Mouse (Mus musculus) liver, embryonic 14.5 days (tissue): ENCODE data around the gene Cdc42ep2. TPM values are rescaled to one million over a fixed set of nuclear protein-coding genes. Genes with fewer than 3 reads are reported as not detected.
"Not testable (repeated sequence)": the region's sequence is repeated elsewhere in the genome, so short reads cannot be mapped to it uniquely, and the experiment has no call there.

Experiments
- ATAC-seq: fragments of 200-750 bp; cut with Nextera tagmentation; 2 replicates; pipeline ENCODE4 v1.8.0; 2017; ENCODE audit warnings: moderate number of reproducible peaks, mild to moderate bottlenecking, moderate library complexity; ENCODE audit not compliant: insufficient read depth
- DNase-seq, 3 experiments: peaks; one replicate each; pipeline ENCODE4 v3.0.0-alpha.2; 2012 to 2013; ENCODE audit warnings: low read depth in 3 of 3, low spot score in 3 of 3
- H3K27ac ChIP-seq: fragments of 300-500 bp; sonication (generic); 2 replicates; pipeline ENCODE4 v1.5.1; 2014; ENCODE audit warnings: moderate library complexity, mild to moderate bottlenecking, control low read depth, inconsistent platforms
- H3K27me3 ChIP-seq: fragments of 300-500 bp; sonication (generic); 2 replicates; pipeline ENCODE4 v1.6.1; 2014; ENCODE audit warnings: mild to moderate bottlenecking, low read length, moderate library complexity; ENCODE audit not compliant: control insufficient read depth, insufficient read depth
- H3K36me3 ChIP-seq: fragments of 300-500 bp; sonication (generic); replicated peaks from 2 replicates; pipeline ENCODE4 v1.6.1; 2014; ENCODE audit warnings: low read depth; ENCODE audit not compliant: control insufficient read depth, insufficient read depth
- H3K4me1 ChIP-seq, 2 experiments: fragments of 200-500 bp in 1 of 2; fragments of 300-500 bp in 1 of 2; sonication (generic) in 1 of 2; replicated peaks; 2 replicates each; pipeline ENCODE4 v1.6.1; 2012 to 2014; ENCODE audit warnings: antibody characterized with exemption in 1 of 2, inconsistent platforms in 1 of 2, low read length in 1 of 2; ENCODE audit not compliant: control insufficient read depth in 2 of 2, insufficient read depth in 2 of 2
- H3K4me2 ChIP-seq: fragments of 300-500 bp; sonication (generic); 2 replicates; pipeline ENCODE4 v1.6.1; 2014; ENCODE audit warnings: low read depth, mild to moderate bottlenecking, control low read depth, moderate library complexity
- H3K4me3 ChIP-seq, 2 experiments: fragments of 200-500 bp in 1 of 2; fragments of 300-500 bp in 1 of 2; sonication (generic) in 1 of 2; 2 replicates each; pipeline ENCODE4 v1.5.1; 2012 to 2014; ENCODE audit warnings: low read depth in 2 of 2, low read length in 2 of 2, mild to moderate bottlenecking in 2 of 2, control low read depth in 1 of 2, inconsistent platforms in 1 of 2, moderate library complexity in 1 of 2; ENCODE audit not compliant: insufficient read depth in 1 of 2
- H3K9ac ChIP-seq: fragments of 300-500 bp; sonication (generic); replicated peaks from 2 replicates; pipeline ENCODE4 v1.6.1; 2014; ENCODE audit warnings: mild to moderate bottlenecking, control low read depth, moderate library complexity
- H3K9me3 ChIP-seq: fragments of 300-500 bp; sonication (generic); 2 replicates; pipeline ENCODE4 v1.6.1; 2016; ENCODE audit warnings: low read length, mixed read lengths; ENCODE audit not compliant: control insufficient read depth
- CTCF ChIP-seq: IDR thresholded peaks from 2 replicates; pipeline ENCODE4 v1.5.1; 2016; ENCODE audit warnings: antibody characterized with exemption, low read depth, control low read depth
- EP300 ChIP-seq: IDR thresholded peaks from 2 replicates; pipeline ENCODE4 v1.6.1; 2016; ENCODE audit warnings: antibody characterized with exemption, low read depth
- WGBS: fragments of 180-500 bp; shearing (Covaris S2); extraction: QIAGEN DNeasy Blood & Tissue Kit; methylation state at CpG from one replicate; pipeline ENCODE4 v1.1.7; 2014; ENCODE audit not compliant: insufficient replicate concordance; 5-methylcytosine and 5-hydroxymethylcytosine counted together
- polyA plus RNA-seq, 2 experiments: library from polyadenylated mRNA; depleted of rRNA in 1 of 2; stranded (reverse) in 1 of 2; unstranded in 1 of 2; fragments of >200 nt; fragmentation: Nextera tagmentation in 1 of 2; extraction: Ambion mirVana in 1 of 2; gene quantifications; 2 replicates each; pipeline versions ENCODE4 v1.2.1 to v1.2.3; 2012 to 2014

Cdc42ep2 gene
- polyA plus RNA-seq, 2 experiments: 2.1 to 2.2 TPM

- no peak overlapping the region for H3K9ac ChIP-seq
- H3K27ac ChIP-seq: peak overlapping the region; percentile 63
- peak; percentile 86 for TF ChIP-seq EP300
- no peak for TF ChIP-seq CTCF
- no peaks in the 10 kb centered on the region for H3K9me3 ChIP-seq
- no peaks in the 10 kb centered on the region for H3K27me3 ChIP-seq
- 8% methylated on average over 1 of the region's 1 CpGs for WGBS
- H3K4me3 ChIP-seq: no peak overlapping the region
- H3K36me3 ChIP-seq: no peaks in the 10 kb centered on the region
- ATAC-seq: peak; percentile 91
- peak; percentile 53 to 55 (median 54) for DNase-seq
- H3K4me2 ChIP-seq: peak overlapping the region; percentile 23; the same call in 1 of the 2 replicates
- H3K4me1 ChIP-seq: peaks cover 19 to 24% of the 10 kb centered on the region in 2 experiments
Observed at GRCm38 (mm10) chr19:5883935-5884334, 40.7 kb downstream of the Cdc42ep2 start.

- not testable (repeated sequence) for H3K4me2 ChIP-seq, ATAC-seq, H3K9ac ChIP-seq, H3K36me3 ChIP-seq, DNase-seq, H3K27ac ChIP-seq, H3K4me3 ChIP-seq, H3K27me3 ChIP-seq, H3K9me3 ChIP-seq
- WGBS: 48% methylated on average over 5 of the region's 5 CpGs
- H3K4me1 ChIP-seq: peaks cover 19 to 31% of the 10 kb centered on the region in 2 experiments
Observed at GRCm38 (mm10) chr19:5882079-5882478, 42.5 kb downstream of the Cdc42ep2 start.

GRCm38 (mm10) chr19:5881155-5881554 is 43.5 kb downstream of the Cdc42ep2 start:
- Histone ChIP-seq H3K36me3 (no peaks in the 10 kb centered on the region), H3K27me3 (no peaks in the 10 kb centered on the region), H3K4me2 (no peak overlapping the region), H3K27ac (no peak overlapping the region), H3K4me3 (no peak overlapping the region), H3K9me3 (no peaks in the 10 kb centered on the region), H3K9ac (no peak overlapping the region), H3K4me1 (peaks cover 19 to 31% of the 10 kb centered on the region in 2 experiments)
- ATAC-seq (no peak), DNase-seq (no peak)
- 81% methylated on average over 6 of the region's 6 CpGs for WGBS
- no peak for TF ChIP-seq CTCF
- no peak for TF ChIP-seq EP300

DNA sequence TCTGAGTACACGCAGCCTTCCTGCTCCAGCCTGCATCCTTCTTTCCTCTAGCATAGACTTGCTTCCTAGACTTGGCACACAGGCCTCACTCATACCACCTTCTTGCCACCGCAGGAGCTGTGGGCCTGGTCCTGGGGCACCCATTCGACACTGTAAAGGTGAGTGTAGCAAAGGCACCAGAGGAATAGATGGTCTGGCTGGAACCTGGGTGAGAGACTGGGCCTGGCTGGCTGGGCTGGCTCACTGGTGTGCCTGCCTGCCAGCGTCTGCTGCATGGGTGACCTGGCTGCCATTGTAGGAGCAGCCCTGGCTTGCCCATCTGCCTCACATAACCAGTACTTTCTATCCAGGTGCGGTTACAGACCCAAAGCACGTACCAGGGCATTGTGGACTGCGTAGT is 44.9 kb downstream of the Cdc42ep2 start:
- H3K4me1 ChIP-seq: peaks cover 23 to 30% of the 10 kb centered on the region in 2 experiments
- no peak overlapping the region for H3K4me3 ChIP-seq
- no peaks in the 10 kb centered on the region for H3K36me3 ChIP-seq
- H3K27me3 ChIP-seq: no peaks in the 10 kb centered on the region
- no peak overlapping the region for H3K27ac ChIP-seq
- no peak for TF ChIP-seq EP300
- no peak for TF ChIP-seq CTCF
- WGBS: 84% methylated on average over 7 of the region's 7 CpGs
- ATAC-seq: no peak
- H3K9me3 ChIP-seq: no peaks in the 10 kb centered on the region
- no peak for DNase-seq
- no peak overlapping the region for H3K9ac ChIP-seq
- H3K4me2 ChIP-seq: no peak overlapping the region

GRCm38 (mm10) chr19:5878916-5879315 is 45.7 kb downstream of the Cdc42ep2 start:
- Histone ChIP-seq H3K9me3 (no peaks in the 10 kb centered on the region), H3K27ac (no peak overlapping the region), H3K4me3 (peak overlapping the region; percentile 35 to 38; a peak in 1 of 4 replicates), H3K27me3 (no peaks in the 10 kb centered on the region), H3K4me2 (peak overlapping the region; percentile 32), H3K9ac (no peak overlapping the region), H3K36me3 (no peaks in the 10 kb centered on the region), H3K4me1 (peaks cover 16 to 28% of the 10 kb centered on the region in 2 experiments)
- DNase-seq (no peak), ATAC-seq (no peak)
- 60% methylated on average over 3 of the region's 3 CpGs for WGBS
- TF ChIP-seq EP300: no peak
- no peak for TF ChIP-seq CTCF
